Mouse (Mus musculus) thymus, adult 2 months (tissue): Measurements from ENCODE around the gene Ugt1a5. TPM values are rescaled to one million over a fixed set of nuclear protein-coding genes. Genes with fewer than 3 reads are reported as not detected.
"Not testable (repeated sequence)": the region's sequence is repeated elsewhere in the genome, so short reads cannot be mapped to it uniquely, and the experiment has no call there.

ENCODE experiments used
- DNase-seq: peaks from one replicate; pipeline ENCODE4 v3.0.0; 2021
- H3K27ac ChIP-seq: fragments of 200-500 bp; 2 replicates; pipeline ENCODE4 v1.5.1; 2012; ENCODE audit warnings: low read length, control low read depth; ENCODE audit not compliant: control insufficient read depth, insufficient read depth
- H3K27me3 ChIP-seq: fragments of 200-500 bp; 2 replicates; pipeline ENCODE4 v1.6.1; 2012; ENCODE audit warnings: mild to moderate bottlenecking, low read length, moderate library complexity, mixed read lengths; ENCODE audit not compliant: control insufficient read depth, insufficient read depth
- H3K36me3 ChIP-seq: fragments of 200-500 bp; 2 replicates; pipeline ENCODE4 v1.6.1; 2012; ENCODE audit warnings: mild to moderate bottlenecking, low read length, moderate library complexity; ENCODE audit not compliant: control insufficient read depth, insufficient read depth
- H3K4me1 ChIP-seq: fragments of 200-500 bp; replicated peaks from 2 replicates; pipeline ENCODE4 v1.6.1; 2012; ENCODE audit warnings: low read length; ENCODE audit not compliant: control insufficient read depth, insufficient read depth
- H3K4me3 ChIP-seq: fragments of 200-500 bp; 2 replicates; pipeline ENCODE4 v1.5.1; 2012; ENCODE audit warnings: mild to moderate bottlenecking, low read length, control low read depth, moderate library complexity; ENCODE audit not compliant: control insufficient read depth, insufficient read depth
- CTCF ChIP-seq: fragments of 200-500 bp; IDR thresholded peaks from 2 replicates; pipeline ENCODE4 v1.5.1; 2012; ENCODE audit warnings: mild to moderate bottlenecking, control low read depth, low read length, moderate library complexity, borderline replicate concordance; ENCODE audit not compliant: control insufficient read depth, poor library complexity, insufficient read depth; ENCODE audit errors: extremely low read depth
- POLR2A ChIP-seq: fragments of 200-500 bp; IDR thresholded peaks from 2 replicates; pipeline ENCODE4 v1.6.1; 2012; ENCODE audit warnings: mild to moderate bottlenecking, low read length, control low read depth, moderate library complexity; ENCODE audit not compliant: control insufficient read depth, poor library complexity, insufficient read depth; ENCODE audit errors: extremely low read depth
- WGBS: fragments of 180-500 bp; shearing (Covaris S2); methylation state at CpG from one replicate; pipeline ENCODE4 v1.1.7; 2018; 5-methylcytosine and 5-hydroxymethylcytosine counted together
- polyA plus RNA-seq: library from polyadenylated mRNA; depleted of rRNA; stranded (reverse); fragments of >200 nt; gene quantifications from 2 replicates; pipeline ENCODE4 v1.2.3, GENCODE M21; 2012

The Ugt1a5 gene
- polyA plus RNA-seq, 1 experiment = 0.08 TPM

- Histone ChIP-seq H3K27ac (no peak overlapping the region), H3K36me3 (no peaks in the 10 kb centered on the region), H3K4me1 (no peaks in the 10 kb centered on the region), H3K27me3 (no peaks in the 10 kb centered on the region), H3K4me3 (no peak overlapping the region)
- no peak for DNase-seq
- TF ChIP-seq CTCF = no peak
- no peak for TF ChIP-seq POLR2A
- WGBS = 21% methylated on average over 1 of the region's 1 CpGs
Observed at GRCm38 (mm10) chr1:88219054-88219453, 53.2 kb downstream of the Ugt1a5 start.

- H3K4me3 ChIP-seq = no peak overlapping the region
- no peak for DNase-seq
Observed at GRCm38 (mm10) chr1:88220336-88220735, 54.5 kb downstream of the Ugt1a5 start.

GRCm38 (mm10) chr1:88222216-88222615, 56.4 kb downstream of the Ugt1a5 start:
- TF ChIP-seq CTCF (no peak), POLR2A (no peak)
- Histone ChIP-seq H3K36me3 (no peaks in the 10 kb centered on the region), H3K27me3 (no peaks in the 10 kb centered on the region), H3K4me3 (no peak overlapping the region), H3K27ac (no peak overlapping the region), H3K4me1 (no peaks in the 10 kb centered on the region)
- WGBS = 57% methylated on average over 2 of the region's 2 CpGs
- DNase-seq = no peak

More at GRCm38 (mm10) chr1:88220336-88220735, 54.5 kb downstream of the Ugt1a5 start:
- Histone ChIP-seq H3K27ac (no peak overlapping the region), H3K36me3 (no peaks in the 10 kb centered on the region), H3K4me1 (no peaks in the 10 kb centered on the region), H3K27me3 (no peaks in the 10 kb centered on the region)
- no peak for TF ChIP-seq POLR2A
- no peak for TF ChIP-seq CTCF

GRCm38 (mm10) chr1:88223011-88223515, 57.3 kb downstream of the Ugt1a5 start:
- H3K4me3 ChIP-seq, H3K27ac ChIP-seq, H3K36me3 ChIP-seq, H3K27me3 ChIP-seq, DNase-seq, H3K4me1 ChIP-seq: not testable (repeated sequence)

GRCm38 (mm10) chr1:88223591-88223990, 57.8 kb downstream of the Ugt1a5 start:
- TF ChIP-seq POLR2A = no peak
- TF ChIP-seq CTCF = no peak
- Histone ChIP-seq H3K27ac (no peak overlapping the region), H3K36me3 (no peaks in the 10 kb centered on the region), H3K4me3 (no peak overlapping the region), H3K27me3 (no peaks in the 10 kb centered on the region), H3K4me1 (no peaks in the 10 kb centered on the region)
- peak; percentile 6 for DNase-seq
- WGBS = 55% methylated on average over 1 of the region's 1 CpGs

DNA sequence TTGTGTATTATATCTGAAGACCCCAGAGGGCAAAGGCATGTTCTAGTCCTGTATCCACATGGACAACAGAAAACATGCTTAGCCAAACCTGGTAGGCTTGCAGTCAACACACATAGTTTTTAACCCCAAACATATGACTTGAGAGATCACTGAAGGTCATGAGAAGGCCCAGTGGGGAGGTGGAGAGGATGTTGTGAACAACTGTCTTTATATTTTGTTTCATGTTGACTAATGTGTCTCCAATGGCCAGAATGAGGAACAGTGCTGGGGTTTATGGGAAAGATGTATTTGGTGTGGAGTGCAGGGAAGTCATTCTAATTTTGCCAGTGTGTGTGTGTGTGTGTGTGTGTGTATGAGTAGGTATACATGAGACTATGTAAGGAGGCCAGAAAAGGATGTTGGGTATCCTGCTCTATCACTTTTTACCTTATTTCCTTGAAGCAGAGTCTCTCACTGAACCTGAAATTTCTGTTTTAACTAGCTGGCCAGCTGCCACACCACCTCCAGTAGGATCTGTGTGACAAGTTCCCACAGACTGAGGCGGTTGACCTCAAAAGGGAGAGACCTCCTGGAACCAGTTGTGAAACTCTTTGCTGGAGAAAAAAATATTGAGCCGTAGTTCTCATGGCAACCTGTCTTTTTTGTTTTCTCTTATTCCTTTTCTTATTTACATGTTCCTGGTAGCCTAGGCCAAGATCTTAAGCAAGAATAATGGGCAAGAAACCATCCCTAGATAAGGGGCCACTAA, 58.4 kb downstream of the Ugt1a5 start:
- peak; percentile 3 for DNase-seq
- Histone ChIP-seq H3K27ac (no peak overlapping the region), H3K4me3 (no peak overlapping the region), H3K27me3 (no peaks in the 10 kb centered on the region), H3K36me3 (no peaks in the 10 kb centered on the region), H3K4me1 (no peaks in the 10 kb centered on the region)
- TF ChIP-seq CTCF = no peak
- TF ChIP-seq POLR2A = no peak
- WGBS = 73% methylated on average over 2 of the region's 2 CpGs

GRCm38 (mm10) chr1:88225301-88225700, 59.5 kb downstream of the Ugt1a5 start:
- 48% methylated on average over 2 of the region's 2 CpGs for WGBS
- H3K27me3 ChIP-seq, H3K4me3 ChIP-seq, H3K4me1 ChIP-seq, H3K36me3 ChIP-seq, DNase-seq, H3K27ac ChIP-seq: not testable (repeated sequence)
